Mouse (Mus musculus) testis, postnatal 14 days (tissue): ENCODE results near the gene Rpp14.
A peak's percentile ranks its signal among the peaks of the same experiment; 100 is the strongest.
"Not testable (repeated sequence)": the region's sequence is repeated elsewhere in the genome, so short reads cannot be mapped to it uniquely, and the experiment has no call there.

Experiments
- DNase-seq: peaks from one replicate; pipeline ENCODE4 v3.0.0; 2021; ENCODE audit warnings: low spot score

Gene Rpp14

DNA sequence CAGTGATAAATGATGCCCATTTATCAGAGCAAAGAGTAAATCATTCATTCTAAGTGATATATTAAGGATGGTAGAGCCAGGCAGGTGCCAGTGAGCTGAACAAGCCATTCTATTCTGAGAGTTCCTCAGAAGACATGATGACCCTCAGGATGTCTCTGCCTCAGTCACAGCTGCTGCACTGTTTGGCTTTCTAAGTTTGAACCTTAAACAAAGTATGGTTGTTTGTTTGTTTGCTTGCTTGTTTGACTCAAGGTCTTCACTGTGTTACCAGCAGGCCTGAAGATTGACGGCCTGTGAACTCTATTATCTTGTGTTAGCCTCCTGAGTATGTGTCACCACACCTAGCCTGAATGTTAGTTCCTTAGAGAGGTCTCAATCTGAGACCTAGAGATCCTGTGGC lies 34.6 kb downstream of the Rpp14 start:
- DNase-seq, result no peak

GRCm38 (mm10) chr14:8115772-8116171 lies 35.6 kb downstream of the Rpp14 start:
- DNase-seq, result no peak

DNA sequence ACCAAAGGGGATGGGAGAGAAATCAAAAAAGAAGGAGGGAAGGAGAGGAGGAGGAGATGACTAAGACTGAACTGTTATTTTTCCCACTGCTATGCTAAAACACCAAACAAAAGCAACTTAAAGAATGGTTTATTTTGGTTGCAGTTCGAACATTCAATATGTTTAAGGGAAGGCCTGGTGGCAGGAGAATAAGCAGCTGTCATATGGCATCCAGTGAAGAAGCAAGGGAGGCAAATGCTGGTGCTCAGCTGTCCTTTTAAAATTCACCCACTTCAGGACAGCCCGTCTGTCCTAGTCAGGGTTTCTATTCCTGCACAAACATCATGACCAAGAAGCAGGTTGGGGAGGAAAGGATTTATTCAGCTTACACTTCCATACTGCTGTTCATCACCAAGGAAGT lies 37.2 kb downstream of the Rpp14 start:
- DNase-seq, result no peak

- DNase-seq, result no peak
These were observed 39.3 kb downstream of the Rpp14 start for GRCm38 (mm10) chr14:8119454-8119853.

GRCm38 (mm10) chr14:8119904-8120303 lies 39.7 kb downstream of the Rpp14 start:
- no peak for DNase-seq

GRCm38 (mm10) chr14:8123141-8123540 lies 43.0 kb downstream of the Rpp14 start:
- DNase-seq, result peak; percentile 17

GRCm38 (mm10) chr14:8123611-8124010 lies 43.4 kb downstream of the Rpp14 start:
- DNase-seq, result not testable (repeated sequence)

GRCm38 (mm10) chr14:8124046-8124881 lies 44.1 kb downstream of the Rpp14 start:
- no peak for DNase-seq

DNA sequence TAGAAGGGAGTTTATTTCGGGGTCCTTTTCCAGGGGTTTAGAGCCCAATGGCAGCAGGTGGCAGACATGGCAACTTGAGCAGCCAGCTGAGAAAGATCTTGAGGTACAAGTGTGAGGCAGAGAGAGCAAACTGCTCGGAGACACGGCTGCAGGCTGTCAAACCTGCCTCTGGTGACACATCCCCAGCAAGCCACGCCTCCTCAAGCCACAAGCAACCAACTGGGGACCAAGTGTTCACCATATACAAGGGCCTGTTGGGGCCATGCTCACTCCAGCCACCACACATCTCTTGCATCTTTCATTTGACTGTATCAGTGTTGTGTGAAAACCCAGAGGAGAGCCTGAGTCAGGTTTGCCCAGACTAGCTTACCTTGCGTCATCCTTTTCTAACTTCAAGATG lies 47.8 kb downstream of the Rpp14 start:
- no peak for DNase-seq

GRCm38 (mm10) chr14:8132789-8133188 lies 52.6 kb downstream of the Rpp14 start:
- DNase-seq, result no peak

DNA sequence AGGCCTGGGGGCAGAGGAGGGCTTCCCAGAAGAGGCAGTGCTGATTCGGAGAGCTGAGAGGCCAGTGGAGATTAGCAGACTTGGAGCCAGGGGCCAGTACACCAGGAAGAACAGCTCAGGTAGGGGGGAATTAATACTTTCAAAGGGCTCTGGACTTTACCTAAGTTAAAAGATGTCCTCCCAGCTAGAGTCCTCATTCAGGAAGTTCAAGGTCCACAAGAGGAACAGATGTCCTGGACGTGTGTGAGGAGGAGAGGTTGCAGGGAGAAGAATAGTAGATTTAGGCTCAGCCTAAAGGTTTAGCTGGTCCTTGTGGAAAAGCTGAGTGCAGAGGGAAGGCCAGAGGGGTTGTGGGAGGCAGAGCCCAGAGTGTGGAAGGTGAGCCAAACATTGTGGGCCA lies 54.1 kb downstream of the Rpp14 start:
- no peak for DNase-seq

GRCm38 (mm10) chr14:8135130-8135529 lies 55.0 kb downstream of the Rpp14 start:
- DNase-seq, result no peak

- no peak for DNase-seq
These were observed 59.9 kb downstream of the Rpp14 start for GRCm38 (mm10) chr14:8139724-8140710.

DNA sequence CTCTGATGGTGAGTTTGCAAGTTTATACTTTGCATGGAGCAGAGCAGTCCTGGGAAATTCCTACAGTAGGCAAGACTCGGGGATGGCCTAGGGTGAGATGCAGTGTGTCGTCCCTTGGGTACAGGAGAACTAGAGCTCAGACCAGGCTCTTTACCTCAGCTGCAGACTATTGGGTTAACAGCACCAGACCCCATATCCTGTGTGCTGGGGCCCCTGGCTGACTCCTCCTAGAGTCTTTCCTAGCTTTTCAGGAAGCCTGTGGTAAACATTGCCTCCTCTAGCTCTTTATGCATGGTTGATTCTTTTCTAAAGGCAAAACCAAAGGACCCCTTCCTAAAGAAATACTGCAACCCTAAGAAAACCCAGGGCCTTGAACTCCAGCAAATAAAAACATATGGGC lies 61.0 kb downstream of the Rpp14 start:
- DNase-seq, result no peak
